Mouse (Mus musculus): ENCODE measurements around the gene Trmt10c. TPM values are rescaled to one million over a fixed set of nuclear protein-coding genes. Genes with fewer than 3 reads are reported as not detected.
A peak's percentile ranks its signal among the peaks of the same experiment; 100 is the strongest.
"Not testable (repeated sequence)": the region's sequence is repeated elsewhere in the genome, so short reads cannot be mapped to it uniquely, and the experiment has no call there.

Gene Trmt10c
- 7.8 and 8.2 TPM in 2 replicates for polyA plus RNA-seq (2012; rRNA removed)

- TF ChIP-seq POLR2A (IDR thresholded peaks at IDR 0.05; ENCODE audit: borderline replicate concordance, extremely low read depth, insufficient read depth, insufficient read length, poor library complexity, severe bottlenecking) = peak; percentile 91
- TF ChIP-seq CTCF (IDR thresholded peaks at IDR 0.05; ENCODE audit: borderline replicate concordance, extremely low read depth, insufficient read depth, insufficient read length) = no peak
- peak; percentile 97 for DNase-seq (ENCODE audit: low read depth)
Measured at GRCm38 (mm10) chr16:56037138-56038010, at the start of gene Trmt10c. Gene Trmt10c, minus strand, starts transcription at chr16:56037819.

DNA sequence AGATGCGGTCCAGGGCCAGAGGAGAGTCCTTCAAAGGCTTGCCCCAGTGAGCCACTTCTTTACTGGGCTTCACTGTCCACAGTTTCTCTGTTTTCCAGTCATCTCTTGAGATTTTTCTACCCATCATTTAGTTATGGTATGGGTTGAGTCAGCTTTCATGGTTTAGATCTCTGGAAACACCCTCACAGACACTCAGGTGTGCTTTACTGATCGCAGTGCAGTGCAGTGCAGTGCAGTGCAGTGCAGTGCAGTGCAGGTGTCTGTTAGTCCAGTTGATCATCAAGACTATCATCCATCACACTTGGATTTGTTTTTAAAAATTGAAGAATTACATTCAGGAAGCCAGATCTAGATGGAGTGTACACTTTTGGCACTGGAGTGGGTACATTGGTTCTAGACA, 48.7 kb upstream of the Trmt10c start:
- no peak for DNase-seq (ENCODE audit: low read depth)
- no peak for TF ChIP-seq CTCF (IDR thresholded peaks at IDR 0.05; ENCODE audit: borderline replicate concordance, extremely low read depth, insufficient read depth, insufficient read length)
- TF ChIP-seq POLR2A (IDR thresholded peaks at IDR 0.05; ENCODE audit: borderline replicate concordance, extremely low read depth, insufficient read depth, insufficient read length, poor library complexity, severe bottlenecking) = no peak

- no peak for TF ChIP-seq CTCF (IDR thresholded peaks at IDR 0.05; ENCODE audit: borderline replicate concordance, extremely low read depth, insufficient read depth, insufficient read length)
- TF ChIP-seq POLR2A (IDR thresholded peaks at IDR 0.05; ENCODE audit: borderline replicate concordance, extremely low read depth, insufficient read depth, insufficient read length, poor library complexity, severe bottlenecking) = no peak
- no peak for DNase-seq (ENCODE audit: low read depth)
Measured at GRCm38 (mm10) chr16:56081691-56082090, 44.1 kb upstream of the Trmt10c start.

GRCm38 (mm10) chr16:56079419-56079818, 41.8 kb upstream of the Trmt10c start:
- no peak for DNase-seq (ENCODE audit: low read depth)
- TF ChIP-seq POLR2A (IDR thresholded peaks at IDR 0.05; ENCODE audit: borderline replicate concordance, extremely low read depth, insufficient read depth, insufficient read length, poor library complexity, severe bottlenecking) (no peak), CTCF (IDR thresholded peaks at IDR 0.05; ENCODE audit: borderline replicate concordance, extremely low read depth, insufficient read depth, insufficient read length) (no peak)

GRCm38 (mm10) chr16:56076121-56076869, 38.7 kb upstream of the Trmt10c start:
- DNase-seq (ENCODE audit: low read depth) = peak; percentile 60
- no peak for TF ChIP-seq CTCF (IDR thresholded peaks at IDR 0.05; ENCODE audit: borderline replicate concordance, extremely low read depth, insufficient read depth, insufficient read length)
- no peak for TF ChIP-seq POLR2A (IDR thresholded peaks at IDR 0.05; ENCODE audit: borderline replicate concordance, extremely low read depth, insufficient read depth, insufficient read length, poor library complexity, severe bottlenecking)

DNA sequence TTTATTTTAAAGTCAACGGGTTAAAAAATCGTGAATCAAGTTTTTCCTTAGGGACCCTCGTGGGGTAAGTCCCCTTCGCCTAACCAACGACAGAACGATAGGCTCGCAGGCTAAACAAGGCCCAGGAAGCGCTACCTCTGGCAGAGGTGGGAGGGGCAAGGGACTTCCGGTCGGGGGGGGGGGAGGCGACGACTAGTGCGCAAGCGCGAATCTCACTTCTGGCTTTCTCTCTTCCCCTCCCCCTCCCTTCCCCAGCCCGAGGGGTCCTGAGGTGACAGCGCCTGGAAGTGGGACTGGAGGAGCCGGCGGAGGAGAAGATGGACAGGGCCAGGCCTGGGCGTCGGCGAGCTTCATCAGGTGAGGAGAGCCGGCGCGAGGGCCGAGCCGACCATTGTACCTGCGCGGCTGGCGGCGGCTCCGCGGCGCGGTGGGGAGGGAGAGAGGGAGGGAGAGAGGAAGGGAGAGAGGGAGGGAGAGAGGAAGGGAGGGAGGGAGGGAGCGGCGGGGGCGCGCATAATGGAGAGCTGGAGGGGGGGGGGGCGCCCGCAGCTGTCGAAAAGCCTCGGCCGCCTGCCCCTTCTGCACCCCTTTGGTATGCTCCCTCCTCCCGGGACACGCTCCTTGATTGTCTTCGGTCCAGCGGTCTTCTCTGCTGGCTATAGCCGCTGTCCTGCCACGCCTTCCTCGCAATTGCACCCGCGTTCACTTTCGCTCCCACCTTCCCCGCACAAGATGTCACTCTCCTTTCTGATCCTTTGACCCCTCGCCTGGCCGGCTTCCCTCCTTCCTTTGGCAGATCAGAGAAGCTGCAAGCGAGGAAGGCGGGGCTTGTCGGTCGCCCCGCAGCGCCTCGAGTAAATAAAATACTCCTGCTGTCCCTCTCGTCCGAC, 37.8 kb upstream of the Trmt10c start:
- TF ChIP-seq CTCF (IDR thresholded peaks at IDR 0.05; ENCODE audit: borderline replicate concordance, extremely low read depth, insufficient read depth, insufficient read length) = no peak
- peak; percentile 47; the same call in 1 of the 2 replicates for TF ChIP-seq POLR2A (IDR thresholded peaks at IDR 0.05; ENCODE audit: borderline replicate concordance, extremely low read depth, insufficient read depth, insufficient read length, poor library complexity, severe bottlenecking)
- peak; percentile 97 for DNase-seq (ENCODE audit: low read depth)

- no peak for TF ChIP-seq CTCF (IDR thresholded peaks at IDR 0.05; ENCODE audit: borderline replicate concordance, extremely low read depth, insufficient read depth, insufficient read length)
- no peak for TF ChIP-seq POLR2A (IDR thresholded peaks at IDR 0.05; ENCODE audit: borderline replicate concordance, extremely low read depth, insufficient read depth, insufficient read length, poor library complexity, severe bottlenecking)
- DNase-seq (ENCODE audit: low read depth) = no peak
Measured at GRCm38 (mm10) chr16:56074565-56074964, 36.9 kb upstream of the Trmt10c start.

GRCm38 (mm10) chr16:56074122-56074521, 36.5 kb upstream of the Trmt10c start:
- no peak for TF ChIP-seq CTCF (IDR thresholded peaks at IDR 0.05; ENCODE audit: borderline replicate concordance, extremely low read depth, insufficient read depth, insufficient read length)
- TF ChIP-seq POLR2A (IDR thresholded peaks at IDR 0.05; ENCODE audit: borderline replicate concordance, extremely low read depth, insufficient read depth, insufficient read length, poor library complexity, severe bottlenecking) = no peak
- no peak for DNase-seq (ENCODE audit: low read depth)

- not testable (repeated sequence) for DNase-seq (ENCODE audit: low read depth)
Measured at GRCm38 (mm10) chr16:56073150-56073549, 35.5 kb upstream of the Trmt10c start.

GRCm38 (mm10) chr16:56072533-56072932, 34.9 kb upstream of the Trmt10c start:
- DNase-seq (ENCODE audit: low read depth) = no peak
- no peak for TF ChIP-seq CTCF (IDR thresholded peaks at IDR 0.05; ENCODE audit: borderline replicate concordance, extremely low read depth, insufficient read depth, insufficient read length)
- TF ChIP-seq POLR2A (IDR thresholded peaks at IDR 0.05; ENCODE audit: borderline replicate concordance, extremely low read depth, insufficient read depth, insufficient read length, poor library complexity, severe bottlenecking) = no peak
